Mouse (Mus musculus): ENCODE results near the gene Bahcc1. TPM values are rescaled to one million over a fixed set of nuclear protein-coding genes. Genes with fewer than 3 reads are reported as not detected.

Bahcc1 gene
- polyA plus RNA-seq, 1 experiment from 2014 or later = 8.8 TPM

GRCm38 (mm10) chr11:120335431-120336021, 102.8 kb downstream of the Bahcc1 start:
- 80% methylated on average over 6 of the region's 6 CpGs for WGBS
- H3K27ac ChIP-seq (ENCODE audit: low read depth, low read length) = no peak overlapping the region
- no peak overlapping the region for H3K4me2 ChIP-seq
- H3K9ac ChIP-seq (ENCODE audit: low read depth, low read length) = no peak overlapping the region
- no peaks in the 10 kb centered on the region for H3K9me3 ChIP-seq (ENCODE audit: control insufficient read depth, low read length)
- peaks cover 6% of the 10 kb centered on the region; the same call in 1 of the 2 replicates for H3K4me1 ChIP-seq (replicated peaks; ENCODE audit: control insufficient read depth, insufficient read depth, low read length)
- no peak overlapping the region for H3K4me3 ChIP-seq (ENCODE audit: low read depth, low read length)
- no peaks in the 10 kb centered on the region for H3K27me3 ChIP-seq (replicated peaks; ENCODE audit: control insufficient read depth, insufficient read depth, low read length)
- DNase-seq (ENCODE audit: low spot score) (no peak), ATAC-seq (replicated peaks; ENCODE audit: low FRiP score) (no peak)
- H3K36me3 ChIP-seq (ENCODE audit: control insufficient read depth, insufficient read depth, low read length) = no peaks in the 10 kb centered on the region

GRCm38 (mm10) chr11:120337447-120337846, 104.7 kb downstream of the Bahcc1 start:
- Histone ChIP-seq H3K27ac (ENCODE audit: low read depth, low read length) (no peak overlapping the region), H3K9ac (ENCODE audit: low read depth, low read length) (no peak overlapping the region), H3K4me3 (ENCODE audit: low read depth, low read length) (no peak overlapping the region), H3K4me2 (no peak overlapping the region), H3K36me3 (ENCODE audit: control insufficient read depth, insufficient read depth, low read length) (no peaks in the 10 kb centered on the region), H3K27me3 (replicated peaks; ENCODE audit: control insufficient read depth, insufficient read depth, low read length) (no peaks in the 10 kb centered on the region), H3K9me3 (ENCODE audit: control insufficient read depth, low read length) (no peaks in the 10 kb centered on the region), H3K4me1 (replicated peaks; ENCODE audit: control insufficient read depth, insufficient read depth, low read length) (peaks cover 6% of the 10 kb centered on the region; the same call in 1 of the 2 replicates)
- DNase-seq (ENCODE audit: low spot score) = peak; percentile 31
- ATAC-seq (replicated peaks; ENCODE audit: low FRiP score) = no peak
- 46% methylated on average over 2 of the region's 2 CpGs for WGBS

GRCm38 (mm10) chr11:120338786-120339185, 106.0 kb downstream of the Bahcc1 start:
- Histone ChIP-seq H3K27ac (ENCODE audit: low read depth, low read length) (no peak overlapping the region), H3K4me2 (no peak overlapping the region), H3K9me3 (ENCODE audit: control insufficient read depth, low read length) (no peaks in the 10 kb centered on the region), H3K4me1 (replicated peaks; ENCODE audit: control insufficient read depth, insufficient read depth, low read length) (peaks cover 6% of the 10 kb centered on the region; the same call in 1 of the 2 replicates), H3K9ac (ENCODE audit: low read depth, low read length) (no peak overlapping the region), H3K27me3 (replicated peaks; ENCODE audit: control insufficient read depth, insufficient read depth, low read length) (no peaks in the 10 kb centered on the region), H3K36me3 (ENCODE audit: control insufficient read depth, insufficient read depth, low read length) (no peaks in the 10 kb centered on the region), H3K4me3 (ENCODE audit: low read depth, low read length) (no peak overlapping the region)
- WGBS = 74% methylated on average over 3 of the region's 3 CpGs
- DNase-seq (ENCODE audit: low spot score) (no peak), ATAC-seq (replicated peaks; ENCODE audit: low FRiP score) (no peak)

GRCm38 (mm10) chr11:120339978-120340513, 107.3 kb downstream of the Bahcc1 start:
- DNase-seq (ENCODE audit: low spot score) (peak; percentile 36), ATAC-seq (replicated peaks; ENCODE audit: low FRiP score) (peak; percentile 58; the same call in 1 of the 2 replicates)
- peaks cover 1% of the 10 kb centered on the region for H3K36me3 ChIP-seq (ENCODE audit: control insufficient read depth, insufficient read depth, low read length)
- H3K9ac ChIP-seq (ENCODE audit: low read depth, low read length) = no peak overlapping the region
- 51% methylated on average over 10 of the region's 10 CpGs for WGBS
- no peak overlapping the region for H3K4me3 ChIP-seq (ENCODE audit: low read depth, low read length)
- H3K4me2 ChIP-seq = peak overlapping the region; percentile 23
- H3K27ac ChIP-seq (ENCODE audit: low read depth, low read length) = 0 out of 2 replicates have a peak overlapping the region, but pooled peaks have one; percentile 11
- H3K9me3 ChIP-seq (ENCODE audit: control insufficient read depth, low read length) = no peaks in the 10 kb centered on the region
- H3K4me1 ChIP-seq (replicated peaks; ENCODE audit: control insufficient read depth, insufficient read depth, low read length) = peaks cover 6% of the 10 kb centered on the region; the same call in 1 of the 2 replicates
- no peaks in the 10 kb centered on the region for H3K27me3 ChIP-seq (replicated peaks; ENCODE audit: control insufficient read depth, insufficient read depth, low read length)

- Histone ChIP-seq H3K9me3 (ENCODE audit: control insufficient read depth, low read length) (no peaks in the 10 kb centered on the region), H3K27ac (ENCODE audit: low read depth, low read length) (no peak overlapping the region), H3K4me3 (ENCODE audit: low read depth, low read length) (no peak overlapping the region), H3K4me1 (replicated peaks; ENCODE audit: control insufficient read depth, insufficient read depth, low read length) (peaks cover 12% of the 10 kb centered on the region; the same call in 1 of the 2 replicates), H3K36me3 (ENCODE audit: control insufficient read depth, insufficient read depth, low read length) (peaks cover 9% of the 10 kb centered on the region), H3K27me3 (replicated peaks; ENCODE audit: control insufficient read depth, insufficient read depth, low read length) (no peaks in the 10 kb centered on the region), H3K9ac (ENCODE audit: low read depth, low read length) (no peak overlapping the region), H3K4me2 (no peak overlapping the region)
- ATAC-seq (replicated peaks; ENCODE audit: low FRiP score) (no peak), DNase-seq (ENCODE audit: low spot score) (peak; percentile 32)
- 89% methylated on average over 4 of the region's 4 CpGs for WGBS
Observed at GRCm38 (mm10) chr11:120341661-120342060, 108.9 kb downstream of the Bahcc1 start.

Small RNA genes lying within 50 kb of the gene (microRNA-seq; reads per million reads assigned to microRNA genes)
- gene Gm47297 (ENCODE audit: borderline number of aligned reads) = not detected

Other genes starting within 250 kb of the Bahcc1 start
- gene Aatk, start 185.8 kb upstream of the Bahcc1 start, polyA plus RNA-seq (2014; fragmentation: Nextera tagmentation; extraction: Ambion mirVana) = 0.74 and 0.86 TPM in 2 replicates
- 17.4 and 19.2 TPM in 2 replicates for gene Cep131, start 146.1 kb upstream of the Bahcc1 start, polyA plus RNA-seq (2014; fragmentation: Nextera tagmentation; extraction: Ambion mirVana)
- 16.4 and 19.5 TPM in 2 replicates for gene Tepsin, start 134.2 kb upstream of the Bahcc1 start, polyA plus RNA-seq (2014; fragmentation: Nextera tagmentation; extraction: Ambion mirVana)
- gene Ndufaf8, start 134.0 kb upstream of the Bahcc1 start, polyA plus RNA-seq (2014; fragmentation: Nextera tagmentation; extraction: Ambion mirVana) = 87.5 and 102 TPM in 2 replicates
- gene Slc38a10, start 81.6 kb upstream of the Bahcc1 start, polyA plus RNA-seq (2014; fragmentation: Nextera tagmentation; extraction: Ambion mirVana) = 59.4 and 64.5 TPM in 2 replicates
- 1,592 and 1,704 TPM in 2 replicates for gene Actg1, start 115.6 kb downstream of the Bahcc1 start, polyA plus RNA-seq (2014; fragmentation: Nextera tagmentation; extraction: Ambion mirVana)
- 0.29 TPM in 1 of 2 replicates, not detected in the other for gene Fscn2, start 128.6 kb downstream of the Bahcc1 start, polyA plus RNA-seq (2014; fragmentation: Nextera tagmentation; extraction: Ambion mirVana)
- 22.8 and 23.2 TPM in 2 replicates for gene Faap100, start 145.8 kb downstream of the Bahcc1 start, polyA plus RNA-seq (2014; fragmentation: Nextera tagmentation; extraction: Ambion mirVana)
- gene Nploc4, start 204.8 kb downstream of the Bahcc1 start, polyA plus RNA-seq (2014; fragmentation: Nextera tagmentation; extraction: Ambion mirVana) = 44.5 and 47.2 TPM in 2 replicates
- gene Tspan10, start 209.7 kb downstream of the Bahcc1 start, polyA plus RNA-seq (2014; fragmentation: Nextera tagmentation; extraction: Ambion mirVana) = 0.10 TPM in 1 of 2 replicates, not detected in the other
- 0.18 and 0.51 TPM in 2 replicates for gene Pde6g, start 220.6 kb downstream of the Bahcc1 start, polyA plus RNA-seq (2014; fragmentation: Nextera tagmentation; extraction: Ambion mirVana)
- 12.7 and 16.8 TPM in 2 replicates for gene Oxld1, start 225.1 kb downstream of the Bahcc1 start, polyA plus RNA-seq (2014; fragmentation: Nextera tagmentation; extraction: Ambion mirVana)
- 51.5 and 52.0 TPM in 2 replicates for gene Ccdc137, start 225.2 kb downstream of the Bahcc1 start, polyA plus RNA-seq (2014; fragmentation: Nextera tagmentation; extraction: Ambion mirVana)
- gene Arl16, start 234.7 kb downstream of the Bahcc1 start, polyA plus RNA-seq (2014; fragmentation: Nextera tagmentation; extraction: Ambion mirVana) = 39.1 and 40.2 TPM in 2 replicates

All from liver, embryonic 11.5 days (tissue).